In genomic region chr2:30590909-30591308, GRCm38 (mm10) we compare ENCODE assay signal across 8 mouse cellular contexts. TPM values are rescaled to one million over a fixed set of nuclear protein-coding genes. Genes with fewer than 3 reads are reported as not detected.
DNase-seq lines count a peak whose midpoint lies in the region; ATAC-seq and TF ChIP-seq lines count a peak whose summit lies in the region.

No protein-coding gene starts in this region.

- no peaks in the 10 kb centered on the region for H3K36me3 ChIP-seq in thymus, adult 2 months (ENCODE audit: control insufficient read depth, insufficient read depth, low read length)
- H3K36me3 ChIP-seq in heart, adult 2 months (ENCODE audit: control insufficient read depth, insufficient read depth, low read length): peaks cover 2% of the 10 kb centered on the region; the same call in 1 of the 2 replicates
- H3K36me3 ChIP-seq in kidney, adult 2 months (ENCODE audit: control insufficient read depth, insufficient read depth, low read length): no peaks in the 10 kb centered on the region
- no peaks in the 10 kb centered on the region for H3K36me3 ChIP-seq in liver, embryonic 13.5 days

- intact Hi-C loops in heart, adult 2 months (cut with DNase I): loop anchor here (10.0 kb wide), 1 partner anchor 124 kb away; no protein-coding TSS in a partner anchor

- no peak for TF ChIP-seq CTCF in thymus, adult 2 months (IDR thresholded peaks at IDR 0.05; ENCODE audit: borderline replicate concordance, control insufficient read depth, extremely low read depth, insufficient read depth, low read length, poor library complexity)
- no peak for TF ChIP-seq CTCF in heart, adult 2 months (IDR thresholded peaks at IDR 0.05)
- TF ChIP-seq CTCF in kidney, adult 2 months (conservative IDR thresholded peaks at IDR 0.05; ENCODE audit: insufficient read depth, insufficient read length, low read depth, low read length): no peak

- no peaks in the 10 kb centered on the region for H3K9me3 ChIP-seq in liver, embryonic 13.5 days (replicated peaks)

- no peak for TF ChIP-seq POLR2A in thymus, adult 2 months (IDR thresholded peaks at IDR 0.05; ENCODE audit: control insufficient read depth, extremely low read depth, insufficient read depth, low read length, poor library complexity)
- peak; percentile 63; the same call in 1 of the 2 replicates for TF ChIP-seq POLR2A in heart, adult 2 months (IDR thresholded peaks at IDR 0.05; ENCODE audit: insufficient read depth, low read depth, low read length)
- no peak for TF ChIP-seq POLR2A in kidney, adult 2 months (IDR thresholded peaks at IDR 0.05; ENCODE audit: low read depth, low read length)

- no peaks in the 10 kb centered on the region for H3K79me2 ChIP-seq in heart, adult 2 months (replicated peaks; ENCODE audit: control insufficient read depth, insufficient read depth, low read length)

- H3K27me3 ChIP-seq in thymus, adult 2 months (ENCODE audit: control insufficient read depth, insufficient read depth, low read length): no peaks in the 10 kb centered on the region
- no peaks in the 10 kb centered on the region for H3K27me3 ChIP-seq in heart, adult 2 months (ENCODE audit: control insufficient read depth, insufficient read depth, low read length)
- H3K27me3 ChIP-seq in kidney, adult 2 months (replicated peaks; ENCODE audit: control insufficient read depth, insufficient read depth, low read length): no peaks in the 10 kb centered on the region
- no peaks in the 10 kb centered on the region for H3K27me3 ChIP-seq in liver, embryonic 13.5 days

- 13% methylated on average over 3 of the region's 3 CpGs for WGBS in thymus, adult 2 months
- WGBS in heart, adult 2 months: 2% methylated on average over 3 of the region's 3 CpGs
- whole genome bisulfite sequencing in kidney, adult 2 months: 6% methylated on average over 3 of the region's 3 CpGs
- 4% methylated on average over 3 of the region's 3 CpGs for WGBS in liver, embryonic 13.5 days (ENCODE audit: insufficient replicate concordance)

- peak overlapping the region; percentile 44 for H3K9ac ChIP-seq in heart, adult 2 months (ENCODE audit: low read depth, low read length)
- H3K9ac ChIP-seq in liver, embryonic 13.5 days: no peak overlapping the region

- H3K4me3 ChIP-seq in thymus, adult 2 months (ENCODE audit: control insufficient read depth, insufficient read depth, low read length): no peak overlapping the region
- H3K4me3 ChIP-seq in heart, adult 2 months: 0 out of 2 replicates have a peak overlapping the region, but pooled peaks have one; percentile 33
- H3K4me3 ChIP-seq in kidney, adult 2 months (ENCODE audit: insufficient read depth, low read depth, low read length): no peak overlapping the region
- 0 out of 2 replicates have a peak overlapping the region, but pooled peaks have one; percentile 8 for H3K4me3 ChIP-seq in liver, embryonic 13.5 days (replicated peaks)

- peaks cover 51% of the 10 kb centered on the region for H3K4me1 ChIP-seq in thymus, adult 2 months (replicated peaks; ENCODE audit: control insufficient read depth, insufficient read depth, low read length)
- H3K4me1 ChIP-seq in heart, adult 2 months (ENCODE audit: control insufficient read depth, insufficient read depth, low read length): peaks cover 13% of the 10 kb centered on the region
- peaks cover 15% of the 10 kb centered on the region for H3K4me1 ChIP-seq in kidney, adult 2 months (ENCODE audit: control insufficient read depth, insufficient read depth, low read length)
- peaks cover 42% of the 10 kb centered on the region for H3K4me1 ChIP-seq in liver, embryonic 13.5 days (replicated peaks)

- TF ChIP-seq EP300 in heart, adult 2 months (IDR thresholded peaks at IDR 0.05; ENCODE audit: insufficient read depth, low read depth, low read length): no peak

- H3K4me2 ChIP-seq in liver, embryonic 13.5 days: peak overlapping the region; percentile 48

- H3K27ac ChIP-seq in thymus, adult 2 months (ENCODE audit: control insufficient read depth, insufficient read depth, low read length): no peak overlapping the region
- peak overlapping the region; percentile 89 for H3K27ac ChIP-seq in heart, adult 2 months
- H3K27ac ChIP-seq in kidney, adult 2 months (ENCODE audit: insufficient read depth, low read depth, low read length): no peak overlapping the region
- no peak overlapping the region for H3K27ac ChIP-seq in liver, embryonic 13.5 days

- peak; percentile 54; the same call in 1 of the 2 replicates for ATAC-seq in liver, embryonic 13.5 days (ENCODE audit: low read depth)

- DNase-seq in thymus, adult 2 months: peak; percentile 50
- no peak for DNase-seq in thymus, adult 18-20 months
- DNase-seq in cerebellum, adult 8-10 months: peak; percentile 59
- DNase-seq in heart, adult 2 months: peak in 1 of 2 experiments; percentile 71
- DNase-seq in kidney, adult 2 months: peak; percentile 87
- DNase-seq in liver, embryonic 13.5 days: peak; percentile 27
- peak; percentile 30 to 51 for DNase-seq in natural killer cell, adult 2 months (ENCODE audit: low spot score in 2 of 2)
- no peak for DNase-seq in spleen, postnatal 14 days (ENCODE audit: low spot score in 2 of 2)

RNA-seq across cellular contexts. Expression of gene Cstad, which starts 3.9 kb away (rescaled TPM):
- polyA plus RNA-seq in thymus, adult 2 months (2012; rRNA removed): 1.7 and 2.9 TPM in 2 replicates
- 1 to 10 TPM in 1 of 2 experiments, under 1 TPM in 1; 0.73 to 1.0 TPM for total RNA-seq in heart, adult 2 months (2021)
- polyA plus RNA-seq in heart, adult 2 months (2012; rRNA removed): 0.32 and 0.76 TPM in 2 replicates
- polyA plus RNA-seq in kidney, adult 2 months (2012; rRNA removed): 1.2 and 1.3 TPM in 2 replicates
- 0.13 and 0.14 TPM in 2 replicates for polyA plus RNA-seq in liver, embryonic 13.5 days (2015; fragmentation: Nextera tagmentation; extraction: Ambion mirVana)

Comparison
In these comparisons a context has a peak if more than half of its experiments do, and no peak if none do; other contexts are left out.
1. DNase-seq: peak in thymus, adult 2 months (single experiment), cerebellum, adult 8-10 months (single experiment), kidney, adult 2 months (single experiment), liver, embryonic 13.5 days (single experiment) and natural killer cell, adult 2 months (2 of 2); none in thymus, adult 18-20 months (0 of 2) and spleen, postnatal 14 days (0 of 2).
2. H3K4me3 ChIP-seq: peak in heart, adult 2 months (single experiment) and liver, embryonic 13.5 days (single experiment); none in thymus, adult 2 months (single experiment) and kidney, adult 2 months (single experiment).